17 mouse cellular contexts compared by ENCODE assay signal in the genomic region with DNA sequence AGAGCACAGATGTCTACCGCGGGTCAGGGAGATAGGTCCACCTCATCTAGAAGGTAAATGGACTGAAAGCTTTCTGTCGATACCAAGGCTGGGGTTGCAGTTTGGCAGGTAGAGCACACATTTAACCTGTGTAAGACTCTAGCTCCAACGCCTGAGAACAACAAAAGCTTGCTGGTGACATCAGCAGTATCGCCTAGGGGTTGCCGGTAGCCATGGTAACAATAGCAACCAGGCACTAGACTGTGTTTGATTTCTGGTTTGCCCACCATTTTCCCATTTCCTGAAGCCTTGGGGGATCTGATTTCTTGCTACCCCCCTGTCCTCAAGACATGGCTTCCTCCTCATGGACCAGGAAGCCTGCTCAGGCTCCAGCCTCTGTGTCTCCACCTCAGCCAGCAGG. TPM values are rescaled to one million over a fixed set of nuclear protein-coding genes. Genes with fewer than 3 reads are reported as not detected.
DNase-seq lines count a peak whose midpoint lies in the region; ATAC-seq and TF ChIP-seq lines count a peak whose summit lies in the region.
"Had no signal": no experiment of that assay in that cellular context is flagged by ENCODE, and none has a peak within 500 bp of the region (broad histone marks: within the 10 kb centered on the region; RNA-seq: fewer than 3 reads in every experiment).

No protein-coding gene starts in this region.

- no peak overlapping the region for H3K9ac ChIP-seq in forebrain, embryonic 16.5 days (replicated peaks; ENCODE audit: low read depth, low read length)
- no peak overlapping the region for H3K9ac ChIP-seq in midbrain, embryonic 14.5 days (replicated peaks; ENCODE audit: low read length)
- H3K9ac ChIP-seq: heart, embryonic 15.5 days; limb, embryonic 15.5 days had no signal

- peaks cover 20% of the 10 kb centered on the region for H3K4me1 ChIP-seq in bone marrow macrophage, adult 2 months (ENCODE audit: control insufficient read depth, insufficient read depth, low read length)
- peaks cover 6% of the 10 kb centered on the region for H3K4me1 ChIP-seq in forebrain, embryonic 16.5 days (replicated peaks; ENCODE audit: control insufficient read depth, insufficient read depth, low read length)
- no peaks in the 10 kb centered on the region for H3K4me1 ChIP-seq in midbrain, embryonic 14.5 days (ENCODE audit: control insufficient read depth, insufficient read depth, low read length)
- H3K4me1 ChIP-seq: heart, embryonic 15.5 days; limb, embryonic 15.5 days had no signal

- peak overlapping the region; percentile 40; the same call in 1 of the 2 replicates for H3K27ac ChIP-seq in layer of hippocampus, adult 2 months
- H3K27ac ChIP-seq in bone marrow macrophage, adult 2 months (ENCODE audit: insufficient read depth, low read depth, low read length) = peak overlapping the region; percentile 65
- peak overlapping the region; percentile 39; the same call in 1 of the 2 replicates for H3K27ac ChIP-seq in forebrain, embryonic 16.5 days (ENCODE audit: low read length)
- H3K27ac ChIP-seq in midbrain, embryonic 14.5 days (replicated peaks; ENCODE audit: low read depth, low read length) = peak overlapping the region; percentile 61
- H3K27ac ChIP-seq: heart, embryonic 15.5 days; limb, embryonic 15.5 days had no signal

- no peak for TF ChIP-seq POLR2A in bone marrow macrophage, adult 2 months (IDR thresholded peaks at IDR 0.05; ENCODE audit: borderline replicate concordance, low read depth, low read length)

- no peaks in the 10 kb centered on the region for H3K27me3 ChIP-seq in forebrain, embryonic 16.5 days (replicated peaks; ENCODE audit: control insufficient read depth, insufficient read depth, low read length)
- no peaks in the 10 kb centered on the region for H3K27me3 ChIP-seq in midbrain, embryonic 14.5 days (ENCODE audit: control insufficient read depth, insufficient read depth, low read length)
- H3K27me3 ChIP-seq: heart, embryonic 15.5 days; limb, embryonic 15.5 days had no signal

- 67% methylated on average over 6 of the region's 6 CpGs for WGBS in forebrain, embryonic 16.5 days
- 78% methylated on average over 6 of the region's 6 CpGs for WGBS in midbrain, embryonic 14.5 days

- no peak overlapping the region for H3K4me3 ChIP-seq in layer of hippocampus, adult 2 months
- H3K4me3 ChIP-seq in bone marrow macrophage, adult 2 months (ENCODE audit: insufficient read depth, low read length) = no peak overlapping the region
- no peak overlapping the region for H3K4me3 ChIP-seq in forebrain, embryonic 16.5 days (replicated peaks; ENCODE audit: low read length)
- no peak overlapping the region for H3K4me3 ChIP-seq in midbrain, embryonic 14.5 days (replicated peaks; ENCODE audit: low read depth, low read length)
- H3K4me3 ChIP-seq: heart, embryonic 15.5 days; limb, embryonic 15.5 days; myocyte had no signal

- no peak for DNase-seq in layer of hippocampus, adult 2 months (ENCODE audit: low spot score in 2 of 2)
- no peak for DNase-seq in layer of hippocampus, adult 9-11 months
- peak; percentile 67 for DNase-seq in midbrain, embryonic 14.5 days
- DNase-seq in adrenal gland, adult 18-20 months (ENCODE audit: low spot score in 2 of 2) = no peak
- no peak for DNase-seq in right cerebral cortex, postnatal 25 days
- DNase-seq: adrenal gland, adult 8-10 months; cerebellum, adult 9-10 months; kidney, adult 9 months; lung, adult 2 months; right cerebral cortex, postnatal 4 days had no signal

- H3K4me2 ChIP-seq in forebrain, embryonic 16.5 days (ENCODE audit: low read length) = no peak overlapping the region
- no peak overlapping the region for H3K4me2 ChIP-seq in midbrain, embryonic 14.5 days (ENCODE audit: low read length)
- H3K4me2 ChIP-seq: heart, embryonic 15.5 days; limb, embryonic 15.5 days had no signal

- peak; percentile 14; the same call in 1 of the 2 replicates for ATAC-seq in forebrain, embryonic 16.5 days
- ATAC-seq in midbrain, embryonic 14.5 days (ENCODE audit: low FRiP score, low TSS enrichment) = 0 out of 2 replicates have a peak, but pooled peaks have one; percentile 17
- no peak for ATAC-seq in monocyte, adult 5-6 weeks (replicated peaks; ENCODE audit: insufficient number of reproducible peaks, low FRiP score, low TSS enrichment, poor library complexity, severe bottlenecking)
- ATAC-seq: inflammation-experienced regulatory T-cells, adult 6 months had no signal

- H3K36me3 ChIP-seq in forebrain, embryonic 16.5 days (ENCODE audit: control insufficient read depth, insufficient read depth) = peaks cover 27% of the 10 kb centered on the region
- peaks cover 87% of the 10 kb centered on the region for H3K36me3 ChIP-seq in midbrain, embryonic 14.5 days (ENCODE audit: control insufficient read depth, insufficient read depth, low read length)

- no peak for TF ChIP-seq CTCF in layer of hippocampus, adult 2 months (conservative IDR thresholded peaks at IDR 0.05)
- TF ChIP-seq CTCF in bone marrow macrophage, adult 2 months (IDR thresholded peaks at IDR 0.05; ENCODE audit: low read depth, low read length) = no peak

- H3K9me3 ChIP-seq in forebrain, embryonic 16.5 days (ENCODE audit: control insufficient read depth, low read length) = no peaks in the 10 kb centered on the region
- no peaks in the 10 kb centered on the region for H3K9me3 ChIP-seq in midbrain, embryonic 14.5 days (ENCODE audit: control insufficient read depth, low read length)
- H3K9me3 ChIP-seq: heart, embryonic 15.5 days; limb, embryonic 15.5 days had no signal

RNA-seq across cellular contexts. Expression of a gene that starts 44.1 kb away (rescaled TPM):
- 1 to 10 TPM; 3.3 to 4.1 TPM for total RNA-seq in layer of hippocampus, adult 2 months (2021)
- 68.7 and 77.9 TPM in 2 replicates for polyA plus RNA-seq in bone marrow macrophage, adult 2 months (2012; ENCODE audit: insufficient read depth, insufficient read length, missing spikeins)
- polyA plus RNA-seq in forebrain, embryonic 16.5 days (2015; fragmentation: Nextera tagmentation; extraction: Ambion mirVana) = 0.83 and 0.85 TPM in 2 replicates
- 0.62 and 1.2 TPM in 2 replicates for polyA plus RNA-seq in midbrain, embryonic 14.5 days (2014; fragmentation: Nextera tagmentation; extraction: Ambion mirVana)
- 1 to 10 TPM; 4.3 to 6.4 TPM for total RNA-seq in adrenal gland, adult 18-20 months (2021)
- total RNA-seq in monocyte, adult 5-6 weeks (2017) = 189 to 215 TPM (median 210 TPM) in 3 replicates

Comparison
In these comparisons a context has a peak if more than half of its experiments do, and no peak if none do; other contexts are left out.
1. RNA of a gene that starts 44.1 kb away (total RNA-seq): 189 to 215 TPM in monocyte, adult 5-6 weeks; 4.3 to 6.4 TPM in adrenal gland, adult 18-20 months and 3.3 to 4.1 TPM in layer of hippocampus, adult 2 months; every median in the first group is over 10 times any median in the second.
2. Peak in every context shown above with its lines, with median percentiles within 50 percentile points of each other: H3K27ac ChIP-seq.